Mouse (Mus musculus) embryonic fibroblast, embryonic 13.5 days (primary cell): Measurements from ENCODE around the gene Elfn1.

Experiments
- CTCF ChIP-seq: IDR thresholded peaks from 2 replicates; pipeline ENCODE4 v1.5.1; 2011; ENCODE audit warnings: mild to moderate bottlenecking, control low read depth, low read length, moderate library complexity, borderline replicate concordance; ENCODE audit not compliant: insufficient read depth
- POLR2A ChIP-seq: IDR thresholded peaks from 2 replicates; pipeline ENCODE4 v1.6.1; 2011; ENCODE audit warnings: low read depth, mild to moderate bottlenecking, control low read depth, low read length, moderate library complexity

DNA sequence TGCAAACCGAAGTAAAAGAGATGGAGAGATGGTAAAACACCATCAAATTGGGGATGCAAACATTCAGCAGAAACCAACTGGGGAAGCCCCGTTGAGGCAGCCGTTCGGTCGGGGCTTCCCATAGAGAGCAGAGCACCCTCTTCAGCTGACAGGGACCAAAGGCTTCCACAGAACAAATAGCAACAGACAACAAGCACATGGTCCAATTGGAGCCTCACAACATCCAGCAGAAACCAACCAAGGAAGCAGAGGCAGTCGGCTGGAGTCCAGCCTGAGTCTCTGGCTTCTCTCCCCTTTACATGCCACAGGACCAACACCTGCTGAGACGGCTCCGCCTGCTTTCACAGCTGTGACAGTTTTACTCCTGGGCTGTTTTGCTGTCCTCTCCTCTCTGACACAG, 69.7 kb downstream of the Elfn1 start:
- TF ChIP-seq CTCF (no peak), POLR2A (no peak)
